Mouse (Mus musculus): ENCODE measurements around the gene A830018L16Rik.
A peak's percentile ranks its signal among the peaks of the same experiment; 100 is the strongest.
"Not testable (repeated sequence)": the region's sequence is repeated elsewhere in the genome, so short reads cannot be mapped to it uniquely, and the experiment has no call there.

The A830018L16Rik gene

DNA sequence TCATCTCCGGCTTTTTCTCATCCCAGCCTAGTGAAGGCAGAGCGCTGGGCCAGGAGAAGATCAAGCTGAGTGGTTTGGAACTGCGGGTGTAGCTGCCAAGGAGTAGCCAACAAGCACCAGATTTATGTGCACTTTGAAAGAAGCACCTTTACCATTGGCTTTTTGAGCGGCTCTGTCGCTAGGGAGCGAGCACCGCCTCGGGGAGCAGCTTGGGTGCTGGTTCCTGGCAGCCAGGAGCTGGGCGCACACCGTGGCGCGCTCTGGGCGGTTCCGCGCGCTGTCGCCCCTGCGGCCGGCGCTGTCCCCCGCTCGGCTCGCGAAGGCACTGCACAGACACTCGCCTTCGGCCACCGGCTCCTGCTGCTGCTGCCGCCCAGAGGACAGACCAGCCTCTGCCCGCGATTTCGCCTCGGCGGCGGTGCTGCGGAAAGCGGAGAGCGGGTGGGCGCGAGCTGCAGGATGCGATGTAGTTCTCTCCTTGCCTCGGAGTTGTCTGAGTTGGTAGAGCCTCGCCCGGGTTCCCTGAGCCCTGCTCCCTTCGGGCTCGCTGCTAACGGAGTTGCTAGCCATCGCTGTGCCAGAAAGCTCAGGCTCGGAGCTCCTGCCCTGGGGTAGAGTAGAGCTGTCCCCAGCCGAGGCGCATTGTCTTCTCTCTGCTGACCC is at the start of gene A830018L16Rik:
Gene A830018L16Rik, plus strand, starts transcription at position 212 of the 663 bp plus-strand sequence.
- DNase-seq (ENCODE audit: low spot score in 2 of 2): peak; percentile 58 to 67

DNA sequence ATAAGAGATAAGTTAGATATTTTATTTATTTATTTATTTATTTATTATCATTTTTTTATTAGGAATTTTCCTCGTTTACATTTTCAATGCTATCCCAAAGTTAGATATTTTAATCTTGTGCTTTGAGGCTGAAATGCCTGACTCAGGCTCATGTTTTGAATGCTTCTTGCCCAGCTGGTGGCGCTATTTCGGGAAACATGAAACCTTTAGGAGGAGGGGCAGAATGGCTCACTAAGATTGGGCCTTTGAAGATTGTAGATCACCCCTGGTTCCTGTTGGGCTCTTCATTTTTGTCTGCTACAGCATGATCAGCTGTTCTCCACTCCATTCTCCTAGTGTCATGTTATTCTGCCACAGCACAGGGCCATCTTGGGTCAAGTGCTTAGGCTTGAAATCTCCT is 28.1 kb upstream of the A830018L16Rik start:
- DNase-seq (ENCODE audit: low spot score in 2 of 2): no peak

GRCm38 (mm10) chr1:11395408-11395807 is 18.5 kb upstream of the A830018L16Rik start:
- no peak for DNase-seq (ENCODE audit: low spot score in 2 of 2)

GRCm38 (mm10) chr1:11395996-11396736 is 17.7 kb upstream of the A830018L16Rik start:
- DNase-seq (ENCODE audit: low spot score in 2 of 2): no peak

DNA sequence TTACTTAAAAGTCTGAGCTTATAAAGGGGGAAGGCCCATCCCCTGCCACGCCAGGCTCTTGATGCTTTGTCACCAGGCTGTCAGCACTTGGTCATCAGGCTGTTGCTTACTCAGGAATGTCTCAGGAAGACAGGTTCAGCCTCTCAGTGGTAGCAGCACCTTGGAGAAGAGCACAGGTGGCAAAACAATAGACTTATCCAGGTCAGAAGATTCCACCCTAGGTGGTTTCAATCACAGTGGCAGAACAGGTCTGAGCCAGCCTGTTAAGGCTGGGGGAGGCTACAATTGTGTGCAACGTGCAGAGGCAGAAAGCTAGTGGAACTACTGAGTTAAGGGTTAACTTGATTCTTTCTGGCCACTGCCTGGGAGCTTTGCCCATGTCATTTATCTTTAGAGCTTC is 12.7 kb upstream of the A830018L16Rik start:
- DNase-seq (ENCODE audit: low spot score in 2 of 2): no peak

GRCm38 (mm10) chr1:11405527-11405926 is 8.4 kb upstream of the A830018L16Rik start:
- DNase-seq (ENCODE audit: low spot score in 2 of 2): no peak

DNA sequence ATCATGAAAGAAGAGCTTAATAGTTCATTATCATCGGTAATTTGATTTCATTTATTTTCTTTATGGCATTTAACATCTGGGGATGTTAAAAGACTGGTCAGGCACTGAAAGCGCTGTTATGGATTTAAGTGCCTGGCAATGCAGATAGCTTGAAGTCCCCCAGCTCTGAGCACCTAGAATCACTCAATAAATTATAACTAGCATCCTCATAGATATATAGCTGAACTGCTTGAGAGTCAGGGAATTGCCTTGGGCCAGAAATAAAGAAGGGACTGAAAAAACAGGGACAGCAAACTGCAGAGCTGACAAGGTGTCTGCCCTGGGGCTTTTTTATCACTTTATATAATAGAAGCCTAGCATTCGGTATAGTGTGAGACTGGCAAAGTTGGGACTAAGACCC is 7.9 kb upstream of the A830018L16Rik start:
- DNase-seq (ENCODE audit: low spot score in 2 of 2): no peak

- DNase-seq (ENCODE audit: low spot score in 2 of 2): no peak
These were observed 655 bp downstream of the A830018L16Rik start for GRCm38 (mm10) chr1:11414560-11414959.

DNA sequence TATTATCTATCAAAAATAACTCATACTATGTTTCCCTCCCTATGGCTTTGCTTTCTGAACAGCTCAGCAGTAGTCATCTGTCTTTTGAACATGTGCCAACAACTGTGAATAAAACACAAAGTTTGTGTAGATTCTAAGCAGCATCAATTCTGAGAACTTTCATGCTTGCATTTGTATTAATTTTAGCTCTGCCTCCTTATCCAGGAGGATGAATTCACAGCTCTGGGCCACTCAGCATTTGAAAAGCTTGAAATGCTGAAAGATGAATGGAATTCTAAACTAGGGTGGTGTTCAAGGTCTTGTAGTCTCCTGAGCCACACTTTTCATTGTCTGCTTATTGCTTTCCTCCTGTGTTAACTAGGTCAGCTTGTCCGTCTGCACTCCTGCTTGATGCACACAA is 13.4 kb downstream of the A830018L16Rik start:
- DNase-seq (ENCODE audit: low spot score in 2 of 2): no peak

DNA sequence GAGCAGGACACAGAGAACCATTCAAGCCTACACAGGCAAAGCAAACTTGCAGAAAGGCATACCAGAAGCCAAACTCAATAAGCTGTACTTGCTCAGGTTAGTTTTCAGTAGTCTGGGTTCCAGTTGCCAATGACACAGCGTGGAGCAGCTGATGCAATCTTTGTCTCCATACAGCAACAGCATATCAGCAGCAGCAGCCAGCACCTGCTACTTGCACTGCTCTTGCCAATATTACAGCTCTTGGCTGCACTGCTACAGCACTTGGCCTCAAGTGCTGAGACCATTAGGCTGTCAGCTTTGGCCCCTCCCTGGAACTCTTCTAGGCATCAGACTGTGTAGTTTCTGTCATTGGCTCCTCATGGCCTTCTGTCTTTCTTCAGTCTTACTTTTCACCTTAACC is 44.4 kb downstream of the A830018L16Rik start:
- DNase-seq (ENCODE audit: low spot score in 2 of 2): no peak

GRCm38 (mm10) chr1:11466325-11466724 is 52.4 kb downstream of the A830018L16Rik start:
- DNase-seq (ENCODE audit: low spot score in 2 of 2): no peak

DNA sequence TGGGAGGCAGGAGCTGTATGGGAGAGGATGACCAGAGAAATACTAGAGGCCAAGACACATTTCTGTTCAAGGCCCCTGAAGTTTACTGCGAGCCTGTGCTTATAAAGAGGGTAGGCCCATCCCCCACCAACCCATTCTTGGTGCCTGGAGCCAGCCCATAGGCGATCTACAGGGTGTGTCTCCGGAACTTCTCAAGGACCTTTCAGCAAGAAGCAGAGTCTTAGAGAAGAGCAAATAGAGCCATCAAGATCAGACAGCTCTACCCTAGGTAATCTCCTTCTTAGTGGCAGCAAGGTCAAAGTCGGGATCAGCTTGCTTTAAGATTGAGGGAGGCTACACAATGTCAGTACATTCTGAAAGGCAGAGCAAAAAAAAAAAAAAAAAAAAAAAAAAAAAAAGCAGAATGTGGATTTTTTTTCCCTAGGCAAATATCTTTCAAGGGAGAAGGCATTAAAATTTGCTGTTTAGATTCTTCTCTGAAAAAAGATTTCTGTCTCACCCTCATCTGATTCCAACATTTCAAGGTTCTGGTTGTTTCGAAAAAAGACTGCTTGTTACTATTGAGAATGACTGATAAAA is 53.2 kb downstream of the A830018L16Rik start:
- no peak for DNase-seq (ENCODE audit: low spot score in 2 of 2)

DNA sequence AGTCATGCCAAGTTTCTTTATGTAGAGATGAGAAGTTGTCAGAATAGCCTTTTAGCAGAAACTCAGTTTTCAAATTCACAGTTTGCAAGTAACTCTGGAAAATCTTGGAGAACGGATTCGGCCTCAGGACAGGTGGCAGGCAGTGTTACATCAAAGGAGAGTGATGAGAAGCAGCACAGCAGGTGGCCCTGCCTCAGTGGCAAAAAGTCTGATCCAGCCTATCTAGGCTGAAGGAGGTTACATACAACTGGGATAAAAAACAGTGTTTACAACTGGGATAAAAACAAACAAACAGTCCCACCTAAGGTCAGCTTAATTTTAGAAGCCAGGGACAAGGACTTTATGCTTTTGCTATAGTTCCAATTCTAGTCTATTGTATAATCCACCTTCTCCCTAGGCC is 79.0 kb downstream of the A830018L16Rik start:
- no peak for DNase-seq (ENCODE audit: low spot score in 2 of 2)

- DNase-seq (ENCODE audit: low spot score in 2 of 2): no peak
These were observed 87.7 kb downstream of the A830018L16Rik start for GRCm38 (mm10) chr1:11501556-11501955.

DNA sequence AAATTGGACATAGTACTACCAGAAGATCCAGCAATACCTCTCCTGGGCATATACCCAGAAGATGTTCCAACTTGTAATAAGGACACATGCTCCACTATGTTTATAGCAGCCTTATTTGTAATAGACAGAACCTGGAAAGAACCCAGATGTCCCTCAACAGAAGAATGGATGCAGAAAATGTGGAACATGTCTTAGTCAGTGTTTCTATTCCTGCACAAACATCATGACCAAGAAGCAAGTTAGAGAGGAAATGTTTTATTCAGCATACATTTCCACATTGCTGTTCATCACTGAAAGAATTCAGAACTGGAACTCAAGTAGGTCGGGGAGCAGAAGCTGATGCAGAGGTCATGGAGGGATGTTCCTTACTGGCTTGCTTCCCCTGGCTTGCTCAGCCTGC is 135.9 kb downstream of the A830018L16Rik start:
- not testable (repeated sequence) for DNase-seq (ENCODE audit: low spot score in 2 of 2)

GRCm38 (mm10) chr1:11565309-11565708 is 151.4 kb downstream of the A830018L16Rik start:
- peak in 1 of 2 experiments; percentile 27 for DNase-seq (ENCODE audit: low spot score in 2 of 2)

GRCm38 (mm10) chr1:11566730-11567129 is 152.8 kb downstream of the A830018L16Rik start:
- DNase-seq (ENCODE audit: low spot score in 2 of 2): no peak

DNA sequence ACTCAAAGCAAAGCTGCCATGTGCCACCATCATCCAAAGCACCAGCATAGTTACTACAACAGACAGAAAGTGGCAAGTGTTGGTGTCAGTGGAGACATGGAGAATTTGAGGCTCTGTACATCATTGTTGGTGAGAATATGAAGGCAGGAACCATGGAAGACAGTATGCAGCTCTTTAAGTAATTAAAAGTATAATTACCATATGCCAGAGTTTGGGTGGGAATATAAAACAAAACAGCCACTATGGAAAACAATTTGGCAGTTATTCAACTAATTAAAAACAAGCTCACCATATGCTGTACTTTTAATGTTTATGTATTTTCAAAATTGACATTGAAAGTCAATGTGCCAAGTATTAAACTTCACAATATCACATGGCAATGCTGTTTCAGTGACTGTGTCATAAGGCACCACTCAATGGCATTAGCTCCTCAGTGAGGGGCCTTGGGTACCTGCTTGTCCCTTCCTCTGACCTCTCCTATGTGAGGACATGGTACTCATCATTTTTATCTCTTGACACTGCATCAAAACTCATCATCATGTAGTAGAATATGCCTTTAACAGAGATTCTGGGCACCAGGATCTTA is 153.5 kb downstream of the A830018L16Rik start:
- no peak for DNase-seq (ENCODE audit: low spot score in 2 of 2)

- DNase-seq (ENCODE audit: low spot score in 2 of 2): no peak
These were observed 156.4 kb downstream of the A830018L16Rik start for GRCm38 (mm10) chr1:11570274-11570673.

DNA sequence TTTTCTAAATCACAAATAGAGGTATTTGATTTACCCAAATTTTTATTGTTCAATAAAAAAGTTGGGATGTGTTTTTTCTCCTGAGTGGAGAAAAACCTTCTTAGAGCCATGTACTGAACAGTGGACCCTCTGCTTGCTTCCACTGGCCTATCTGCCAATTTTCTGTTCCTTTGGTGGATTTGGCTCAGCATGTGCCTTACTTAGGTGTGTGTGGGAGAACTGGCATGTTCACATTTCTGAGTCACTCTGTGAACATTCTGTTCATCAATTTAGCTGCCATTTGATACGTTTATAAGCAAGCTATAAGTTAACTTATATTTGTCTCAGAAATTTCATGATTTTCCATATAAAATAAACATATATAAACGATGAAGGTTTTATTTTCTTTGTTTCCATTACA is 159.6 kb downstream of the A830018L16Rik start:
- DNase-seq (ENCODE audit: low spot score in 2 of 2): no peak

GRCm38 (mm10) chr1:11580026-11580425 is 166.1 kb downstream of the A830018L16Rik start:
- DNase-seq (ENCODE audit: low spot score in 2 of 2): no peak

- DNase-seq (ENCODE audit: low spot score in 2 of 2): no peak
These were observed 174.4 kb downstream of the A830018L16Rik start for GRCm38 (mm10) chr1:11588305-11588704.

DNA sequence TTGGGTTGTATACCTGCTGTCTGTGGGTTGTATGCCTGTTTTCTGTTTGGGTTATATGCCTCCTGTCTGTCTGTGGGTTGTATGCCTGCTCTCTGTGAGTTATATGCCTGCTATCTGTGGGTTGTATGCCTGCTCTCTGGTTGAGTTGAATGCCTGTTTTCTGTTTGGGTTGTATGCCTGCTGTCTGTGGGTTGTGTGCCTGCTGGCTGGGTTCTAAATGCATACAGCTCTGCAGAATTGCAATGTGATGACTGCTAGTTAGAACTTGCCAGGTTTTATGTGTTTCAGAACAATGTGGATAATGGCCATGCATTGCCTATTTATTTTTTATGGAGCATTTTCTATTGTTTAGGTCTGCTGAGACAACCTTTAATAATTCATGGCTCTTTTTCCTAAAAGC is 236.2 kb downstream of the A830018L16Rik start:
- no peak for DNase-seq (ENCODE audit: low spot score in 2 of 2)
